Mouse (Mus musculus) MEL (cell line): ENCODE measurements around the gene Ntn1. TPM values are rescaled to one million over a fixed set of nuclear protein-coding genes. Genes with fewer than 3 reads are reported as not detected.
A peak's percentile ranks its signal among the peaks of the same experiment; 100 is the strongest.

Source experiments
- DNase-seq: peaks from one replicate; pipeline ENCODE4 v3.0.0; 2011; ENCODE audit warnings: low read depth, low spot score
- H3K27ac ChIP-seq: 2 replicates; pipeline ENCODE4 v1.5.1; 2012; ENCODE audit warnings: low read depth, mild to moderate bottlenecking, control low read depth, low read length, moderate library complexity; ENCODE audit not compliant: control insufficient read depth
- H3K27me3 ChIP-seq, 2 experiments: fragments of 150-350 bp in 1 of 2; sonication (generic) in 1 of 2; 2 replicates each; pipeline ENCODE4 v1.6.1; 2012; ENCODE audit warnings: low read length in 2 of 2, mild to moderate bottlenecking in 2 of 2, improper control_type of control experiment in 1 of 2, moderate library complexity in 1 of 2; ENCODE audit not compliant: insufficient read depth in 2 of 2, control insufficient read depth in 1 of 2
- H3K36me3 ChIP-seq, 2 experiments: 2 replicates each; pipeline ENCODE4 v1.6.1; 2012 to 2014; ENCODE audit warnings: low read length in 2 of 2, improper control_type of control experiment in 1 of 2, inconsistent platforms in 1 of 2, mild to moderate bottlenecking in 1 of 2; ENCODE audit not compliant: insufficient read depth in 2 of 2, control insufficient read depth in 1 of 2
- H3K4me1 ChIP-seq, 2 experiments: fragments of 150-350 bp in 1 of 2; sonication (generic) in 1 of 2; 2 replicates each; pipeline ENCODE4 v1.6.1; 2012; ENCODE audit warnings: low read length in 2 of 2, improper control_type of control experiment in 1 of 2, mild to moderate bottlenecking in 1 of 2; ENCODE audit not compliant: insufficient read depth in 2 of 2, control insufficient read depth in 1 of 2
- H3K4me3 ChIP-seq, 2 experiments: fragments of 150-350 bp in 1 of 2; sonication (generic) in 1 of 2; 2 replicates each; pipeline ENCODE4 v1.5.1; 2012; ENCODE audit warnings: low read depth in 2 of 2, low read length in 2 of 2, mild to moderate bottlenecking in 2 of 2, moderate library complexity in 2 of 2, control low read depth in 1 of 2, improper control_type of control experiment in 1 of 2; ENCODE audit not compliant: control insufficient read depth in 1 of 2, insufficient read depth in 1 of 2
- H3K79me2 ChIP-seq: 2 replicates; pipeline ENCODE4 v1.6.1; 2012; ENCODE audit warnings: mild to moderate bottlenecking, low read length, moderate library complexity; ENCODE audit not compliant: control insufficient read depth, poor library complexity, insufficient read depth
- H3K9ac ChIP-seq: 2 replicates; pipeline ENCODE4 v1.6.1; 2012; ENCODE audit warnings: low read depth, mild to moderate bottlenecking, control low read depth, low read length, moderate library complexity; ENCODE audit not compliant: control insufficient read depth, poor library complexity, severe bottlenecking
- H3K9me3 ChIP-seq: fragments of 150-350 bp; sonication (generic); replicated peaks from 2 replicates; pipeline ENCODE4 v1.6.1; 2012; ENCODE audit warnings: mild to moderate bottlenecking, low read length, improper control_type of control experiment, moderate library complexity; ENCODE audit not compliant: insufficient read depth
- CHD2 ChIP-seq: IDR thresholded peaks from 2 replicates; pipeline ENCODE4 v1.6.1; 2011; ENCODE audit warnings: low read length, improper control_type of control experiment
- ELF1 ChIP-seq: IDR thresholded peaks from 2 replicates; pipeline ENCODE4 v1.6.1; 2014; ENCODE audit warnings: low read depth, mild to moderate bottlenecking, inconsistent platforms, low read length, improper control_type of control experiment, moderate library complexity
- EP300 ChIP-seq, 2 experiments: IDR thresholded peaks; 2 replicates each; pipeline ENCODE4 v1.6.1; 2011; ENCODE audit warnings: improper control_type of control experiment in 2 of 2, low read length in 2 of 2, low read depth in 1 of 2, mild to moderate bottlenecking in 1 of 2
- ETS1 ChIP-seq: IDR thresholded peaks from 2 replicates; pipeline ENCODE4 v1.6.1; 2012; ENCODE audit warnings: low read depth, mild to moderate bottlenecking, inconsistent platforms, low read length, improper control_type of control experiment, moderate library complexity
- GABPA ChIP-seq: IDR thresholded peaks from 2 replicates; pipeline ENCODE4 v1.6.1; 2012; ENCODE audit warnings: low read depth, mild to moderate bottlenecking, inconsistent platforms, low read length, improper control_type of control experiment, moderate library complexity
- GATA1 ChIP-seq: IDR thresholded peaks from 2 replicates; pipeline ENCODE4 v1.6.1; 2011; ENCODE audit warnings: low read depth, low read length, improper control_type of control experiment
- JUND ChIP-seq: IDR thresholded peaks from 2 replicates; pipeline ENCODE4 v1.6.1; 2011; ENCODE audit warnings: low read depth, mild to moderate bottlenecking, improper control_type of control experiment, low read length
- KAT2A ChIP-seq: conservative IDR thresholded peaks from 2 replicates; pipeline ENCODE4 v1.6.1; 2012; ENCODE audit warnings: low read depth, low read length, improper control_type of control experiment, inconsistent platforms
- MAFK ChIP-seq: IDR thresholded peaks from 2 replicates; pipeline ENCODE4 v1.6.1; 2011; ENCODE audit warnings: low read depth, mild to moderate bottlenecking, low read length, improper control_type of control experiment, borderline replicate concordance
- MAX ChIP-seq: IDR thresholded peaks from 2 replicates; pipeline ENCODE4 v1.6.1; 2011; ENCODE audit warnings: low read length, improper control_type of control experiment
- MEF2A ChIP-seq: IDR thresholded peaks from 2 replicates; pipeline ENCODE4 v1.6.1; 2014; ENCODE audit warnings: low read depth, mild to moderate bottlenecking, inconsistent platforms, low read length, improper control_type of control experiment; ENCODE audit not compliant: poor library complexity, insufficient replicate concordance, severe bottlenecking; ENCODE audit errors: extremely low read depth
- MXI1 ChIP-seq: IDR thresholded peaks from 2 replicates; pipeline ENCODE4 v1.6.1; 2011; ENCODE audit warnings: mild to moderate bottlenecking, low read depth, low read length, improper control_type of control experiment
- MYB ChIP-seq: IDR thresholded peaks from 2 replicates; pipeline ENCODE4 v1.6.1; 2011; ENCODE audit warnings: mild to moderate bottlenecking, low read depth, low read length, improper control_type of control experiment
- MYC ChIP-seq: IDR thresholded peaks from 2 replicates; pipeline ENCODE4 v1.6.1; 2011; ENCODE audit warnings: low read depth, mild to moderate bottlenecking, low read length, improper control_type of control experiment, moderate library complexity
- NRF1 ChIP-seq: IDR thresholded peaks from 2 replicates; pipeline ENCODE4 v1.6.1; 2014; ENCODE audit warnings: low read depth, mild to moderate bottlenecking, inconsistent platforms, low read length, improper control_type of control experiment, moderate library complexity; ENCODE audit not compliant: poor library complexity, insufficient read depth, severe bottlenecking
- POLR2AphosphoS5 ChIP-seq: IDR thresholded peaks from 2 replicates; pipeline ENCODE4 v1.6.1; 2012; ENCODE audit warnings: low read depth, borderline replicate concordance, mild to moderate bottlenecking, inconsistent platforms, low read length, moderate library complexity, mixed read lengths
- RCOR1 ChIP-seq: IDR thresholded peaks from 2 replicates; pipeline ENCODE4 v1.6.1; 2012; ENCODE audit warnings: low read depth, mild to moderate bottlenecking, inconsistent platforms, low read length, improper control_type of control experiment
- SIN3A ChIP-seq: IDR thresholded peaks from 2 replicates; pipeline ENCODE4 v1.6.1; 2012; ENCODE audit warnings: low read length, improper control_type of control experiment, inconsistent platforms
- SMC3 ChIP-seq: IDR thresholded peaks from 2 replicates; pipeline ENCODE4 v1.6.1; 2011; ENCODE audit warnings: low read depth, low read length, improper control_type of control experiment
- TAL1 ChIP-seq: IDR thresholded peaks from 2 replicates; pipeline ENCODE4 v1.6.1; 2012; ENCODE audit warnings: mild to moderate bottlenecking, inconsistent platforms, low read length, moderate library complexity, mixed read lengths
- TBP ChIP-seq: IDR thresholded peaks from 2 replicates; pipeline ENCODE4 v1.8.0; 2011; ENCODE audit warnings: low read depth, low read length, improper control_type of control experiment
- UBTF ChIP-seq: IDR thresholded peaks from 2 replicates; pipeline ENCODE4 v1.6.1; 2012; ENCODE audit warnings: low read depth, mild to moderate bottlenecking, inconsistent platforms, low read length, improper control_type of control experiment, moderate library complexity, borderline replicate concordance; ENCODE audit not compliant: insufficient read depth
- ZC3H11A ChIP-seq: IDR thresholded peaks from 2 replicates; pipeline ENCODE4 v1.6.1; 2012; ENCODE audit warnings: low read depth, mild to moderate bottlenecking, inconsistent platforms, low read length, improper control_type of control experiment
- ZMIZ1 ChIP-seq: IDR thresholded peaks from 2 replicates; pipeline ENCODE4 v1.6.1; 2012; ENCODE audit warnings: low read depth, mild to moderate bottlenecking, inconsistent platforms, low read length, improper control_type of control experiment, moderate library complexity
- ZNF384 ChIP-seq: IDR thresholded peaks from 2 replicates; pipeline ENCODE4 v1.6.1; 2012; ENCODE audit warnings: low read depth, mild to moderate bottlenecking, inconsistent platforms, low read length, improper control_type of control experiment
- polyA plus RNA-seq, 2 experiments: library from polyadenylated mRNA; stranded (reverse) in 1 of 2; unstranded in 1 of 2; fragments of >175 nt in 1 of 2; fragments of >200 nt in 1 of 2; gene quantifications; 2 replicates each; pipeline versions ENCODE4 v1.2.1 to v1.2.4; 2012; ENCODE audit warnings: low replicate concordance in 2 of 2, low read depth in 1 of 2; ENCODE audit not compliant: insufficient read length in 2 of 2, insufficient read depth in 1 of 2, missing spikeins in 1 of 2
- total RNA-seq: library from RNA; depleted of rRNA; stranded (reverse); fragments of 300-350 nt; gene quantifications from 2 replicates; pipeline ENCODE4 v1.2.3, GENCODE M21; 2012

Gene Ntn1
- total and polyA plus RNA-seq, 3 experiments, result not detected

- Histone ChIP-seq H3K27me3 (no peaks in the 10 kb centered on the region), H3K9ac (no peak overlapping the region), H3K36me3 (no peaks in the 10 kb centered on the region), H3K9me3 (no peaks in the 10 kb centered on the region), H3K4me1 (no peaks in the 10 kb centered on the region), H3K79me2 (no peaks in the 10 kb centered on the region), H3K27ac (no peak overlapping the region), H3K4me3 (no peak overlapping the region)
- TF ChIP-seq MEF2A (no peak), KAT2A (no peak), TBP (no peak), GATA1 (no peak), ELF1 (no peak), MAX (no peak), SIN3A (no peak), RCOR1 (no peak)
- peak; percentile 5 for DNase-seq
These were observed 75.8 kb downstream of the Ntn1 start for GRCm38 (mm10) chr11:68324863-68325262.

- Histone ChIP-seq H3K9me3 (no peaks in the 10 kb centered on the region), H3K4me1 (no peaks in the 10 kb centered on the region), H3K36me3 (no peaks in the 10 kb centered on the region), H3K27ac (no peak overlapping the region), H3K27me3 (0 out of 4 replicates have a peak, but pooled peaks cover 0 to 2% of the 10 kb centered on the region in 2 experiments), H3K4me3 (no peak overlapping the region), H3K9ac (no peak overlapping the region), H3K79me2 (no peaks in the 10 kb centered on the region)
- no peak for DNase-seq
- no peak for TF ChIP-seq RCOR1
- no peak for TF ChIP-seq MYB
- no peak for TF ChIP-seq EP300 (IDR thresholded peaks at IDR 0.05; ENCODE audit: low read depth in 1 of 2, low read length in 2 of 2)
- TF ChIP-seq SMC3, result no peak
- no peak for TF ChIP-seq ZC3H11A
- no peak for TF ChIP-seq KAT2A
- no peak for TF ChIP-seq MYC
- no peak for TF ChIP-seq MEF2A
- no peak for TF ChIP-seq MAFK
- TF ChIP-seq ELF1, result no peak
- TF ChIP-seq TAL1, result no peak
These were observed 79.2 kb downstream of the Ntn1 start for GRCm38 (mm10) chr11:68321417-68321816.

GRCm38 (mm10) chr11:68315551-68316130 lies 85.0 kb downstream of the Ntn1 start:
- H3K9me3 ChIP-seq, result no peaks in the 10 kb centered on the region
- no peak overlapping the region for H3K27ac ChIP-seq
- no peak overlapping the region for H3K9ac ChIP-seq
- H3K27me3 ChIP-seq, result 0 out of 4 replicates have a peak, but pooled peaks cover 0 to 2% of the 10 kb centered on the region in 2 experiments
- no peak overlapping the region for H3K4me3 ChIP-seq
- no peak for DNase-seq
- TF ChIP-seq ELF1, result no peak
- TF ChIP-seq ZNF384, result no peak
- no peak for TF ChIP-seq KAT2A
- TF ChIP-seq ETS1, result no peak
- TF ChIP-seq ZMIZ1, result no peak
- TF ChIP-seq SMC3, result no peak
- TF ChIP-seq UBTF, result no peak
- TF ChIP-seq JUND, result no peak
- no peak for TF ChIP-seq MXI1
- TF ChIP-seq POLR2AphosphoS5, result no peak
- TF ChIP-seq GABPA, result no peak
- TF ChIP-seq NRF1, result no peak
- no peak for TF ChIP-seq CHD2
- H3K4me1 ChIP-seq, result no peaks in the 10 kb centered on the region
- no peaks in the 10 kb centered on the region for H3K36me3 ChIP-seq
- H3K79me2 ChIP-seq, result no peaks in the 10 kb centered on the region
